Mouse (Mus musculus) lung, adult 10 weeks (tissue): ENCODE data around the gene Tbc1d19. TPM values are rescaled to one million over a fixed set of nuclear protein-coding genes. Genes with fewer than 3 reads are reported as not detected.

Experiments used
- polyA plus RNA-seq: library from polyadenylated mRNA; stranded (reverse); fragments of 350-450 nt; fragmentation: Illumina TruSeq; extraction: RNeasy Lipid Tissue Mini Kit (QIAGEN cat#74804); gene quantifications from one replicate; pipeline ENCODE4 v1.2.3, GENCODE M21; 2014; ENCODE audit warnings: low read depth, low replicate concordance; ENCODE audit not compliant: insufficient read depth

Tbc1d19 gene
- 17.5 TPM for polyA plus RNA-seq

GRCm38 (mm10) chr5:53809115-53809991 lies at the start of gene Tbc1d19:
TSS of gene Tbc1d19 (plus strand) at chr5:53809606.

Other genes starting within 250 kb of the Tbc1d19 start
- gene Cckar, start 101.9 kb upstream of the Tbc1d19 start, polyA plus RNA-seq = 27.2 TPM
- 21.8 TPM for gene Stim2, start 188.9 kb downstream of the Tbc1d19 start, polyA plus RNA-seq